Mouse (Mus musculus): Measurements from ENCODE around the gene Smg1. TPM values are rescaled to one million over a fixed set of nuclear protein-coding genes. Genes with fewer than 3 reads are reported as not detected.
"Not testable (repeated sequence)": the region's sequence is repeated elsewhere in the genome, so short reads cannot be mapped to it uniquely, and the experiment has no call there.

The Smg1 gene
- polyA plus RNA-seq, 1 experiment from 2014 or later, result 18.1 TPM

- Histone ChIP-seq H3K27me3 (replicated peaks) (no peaks in the 10 kb centered on the region), H3K36me3 (peaks cover 60% of the 10 kb centered on the region), H3K4me1 (no peaks in the 10 kb centered on the region), H3K4me3 (replicated peaks) (no peak overlapping the region), H3K9ac (replicated peaks) (no peak overlapping the region), H3K9me3 (replicated peaks) (no peaks in the 10 kb centered on the region), H3K27ac (replicated peaks) (no peak overlapping the region), H3K4me2 (no peak overlapping the region)
- 89% methylated on average over 3 of the region's 3 CpGs for WGBS
- no peak for ATAC-seq (ENCODE audit: low FRiP score)
These were observed 62.3 kb downstream of the Smg1 start for GRCm38 (mm10) chr7:118181123-118181522.

DNA sequence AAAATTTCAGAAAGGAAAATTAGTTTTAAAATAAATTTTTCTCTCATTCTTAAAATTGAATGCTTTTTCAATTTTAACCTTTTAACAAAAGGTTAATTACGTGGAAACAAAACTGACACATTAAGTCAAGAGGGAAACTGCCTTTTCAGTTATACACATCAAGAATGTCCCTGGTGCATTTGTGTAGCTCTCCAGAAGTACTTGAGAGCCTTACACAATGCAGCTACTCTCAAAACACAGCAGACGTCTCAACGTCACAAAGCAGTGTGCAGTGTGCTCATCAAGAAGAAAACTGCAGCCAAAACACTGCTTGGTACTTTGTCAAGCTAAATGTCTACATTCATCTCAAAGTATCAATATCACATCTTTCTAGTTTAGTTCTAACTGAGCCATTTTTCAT lies 63.7 kb downstream of the Smg1 start:
- 87% methylated on average over 3 of the region's 3 CpGs for WGBS
- Histone ChIP-seq H3K9ac (replicated peaks) (no peak overlapping the region), H3K4me3 (replicated peaks) (no peak overlapping the region), H3K9me3 (replicated peaks) (no peaks in the 10 kb centered on the region), H3K36me3 (peaks cover 53% of the 10 kb centered on the region), H3K4me2 (no peak overlapping the region), H3K27ac (replicated peaks) (no peak overlapping the region), H3K4me1 (no peaks in the 10 kb centered on the region), H3K27me3 (replicated peaks) (no peaks in the 10 kb centered on the region)
- no peak for ATAC-seq (ENCODE audit: low FRiP score)

DNA sequence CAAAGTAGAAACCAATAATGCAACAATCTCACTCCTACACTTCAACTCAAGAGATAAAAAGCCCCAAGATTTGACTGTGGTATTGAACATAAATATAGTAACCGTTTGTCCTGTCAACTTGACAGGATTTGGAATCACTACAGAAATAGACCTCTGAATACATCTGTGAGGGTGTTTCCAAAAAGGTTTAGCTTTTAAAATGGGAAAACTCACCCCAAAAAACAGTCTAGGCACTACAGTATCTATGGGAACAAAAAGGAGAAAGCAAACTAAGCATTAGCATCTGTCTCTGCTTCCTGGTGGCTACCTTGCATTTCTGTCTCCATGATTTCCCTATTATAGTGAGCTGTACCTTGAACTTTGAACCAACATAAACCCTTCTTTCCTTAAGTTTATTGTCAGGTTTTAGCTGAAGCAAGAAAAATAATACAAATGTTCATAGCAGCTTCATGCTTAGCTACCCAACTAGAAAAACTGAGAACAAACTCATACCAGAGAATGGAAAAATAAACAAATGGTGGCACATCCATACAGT lies 67.6 kb downstream of the Smg1 start:
- no peak for ATAC-seq (ENCODE audit: low FRiP score)
- Histone ChIP-seq H3K4me1 (no peaks in the 10 kb centered on the region), H3K4me2 (no peak overlapping the region), H3K9ac (replicated peaks) (no peak overlapping the region), H3K4me3 (replicated peaks) (no peak overlapping the region), H3K27ac (replicated peaks) (no peak overlapping the region), H3K27me3 (replicated peaks) (no peaks in the 10 kb centered on the region), H3K9me3 (replicated peaks) (no peaks in the 10 kb centered on the region), H3K36me3 (peaks cover 51% of the 10 kb centered on the region)
- 85% methylated on average over 1 of the region's 1 CpGs for WGBS

GRCm38 (mm10) chr7:118170125-118170524 lies 73.3 kb downstream of the Smg1 start:
- H3K4me1 ChIP-seq; H3K9me3 ChIP-seq (replicated peaks); H3K4me2 ChIP-seq; H3K27ac ChIP-seq (replicated peaks); ATAC-seq (ENCODE audit: low FRiP score); H3K9ac ChIP-seq (replicated peaks); H3K27me3 ChIP-seq (replicated peaks); H3K4me3 ChIP-seq (replicated peaks): not testable (repeated sequence)
- peaks cover 68% of the 10 kb centered on the region for H3K36me3 ChIP-seq
- WGBS, result 98% methylated on average over 2 of the region's 2 CpGs

DNA sequence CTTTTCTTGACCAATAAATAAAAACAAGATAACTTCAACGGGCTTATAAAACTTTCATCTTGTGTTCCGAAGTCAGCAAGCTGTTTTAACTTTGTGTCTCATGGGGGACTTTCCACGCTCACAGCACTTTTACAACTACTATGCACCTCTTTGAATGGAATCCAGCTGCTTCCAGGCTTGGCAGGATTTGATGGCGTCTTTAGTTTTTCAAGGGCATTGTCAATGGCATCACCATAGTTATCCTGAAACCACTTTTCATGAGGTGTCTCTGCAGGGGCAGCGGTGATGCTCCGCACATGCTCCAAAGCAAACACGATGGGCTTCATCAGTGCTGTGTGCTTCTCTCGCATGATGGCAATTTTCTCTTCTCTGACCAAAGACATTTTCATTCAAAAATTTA lies 80.5 kb downstream of the Smg1 start:
- WGBS, result 69% methylated on average over 8 of the region's 8 CpGs
- no peak overlapping the region for H3K4me3 ChIP-seq (replicated peaks)
- no peaks in the 10 kb centered on the region for H3K27me3 ChIP-seq (replicated peaks)
- H3K27ac ChIP-seq (replicated peaks), result no peak overlapping the region
- no peaks in the 10 kb centered on the region for H3K4me1 ChIP-seq
- no peak overlapping the region for H3K9ac ChIP-seq (replicated peaks)
- no peak overlapping the region for H3K4me2 ChIP-seq
- no peaks in the 10 kb centered on the region for H3K9me3 ChIP-seq (replicated peaks)
- ATAC-seq (ENCODE audit: low FRiP score), result no peak
- peaks cover 47% of the 10 kb centered on the region for H3K36me3 ChIP-seq

DNA sequence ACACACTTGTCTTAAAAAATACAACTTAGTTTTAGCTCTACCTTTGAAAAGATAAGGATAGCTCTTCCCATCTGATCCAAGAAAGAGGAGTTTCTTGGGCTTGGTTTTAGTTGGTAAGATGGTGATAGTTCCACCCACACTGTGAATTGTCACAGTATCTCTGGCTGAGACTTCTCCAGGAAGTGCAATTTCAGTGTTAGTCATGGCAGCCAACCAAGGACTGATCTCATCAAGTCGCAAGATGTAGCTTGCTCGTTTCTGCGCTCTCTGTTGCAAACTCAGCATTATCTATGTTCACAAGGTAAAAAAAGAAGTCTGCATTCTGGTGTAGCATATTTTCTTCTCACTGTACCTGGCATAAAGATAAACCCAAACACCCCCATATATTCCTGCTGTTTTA lies 83.3 kb downstream of the Smg1 start:
- Histone ChIP-seq H3K4me3 (replicated peaks) (no peak overlapping the region), H3K36me3 (peaks cover 48% of the 10 kb centered on the region), H3K4me1 (no peaks in the 10 kb centered on the region), H3K27ac (replicated peaks) (no peak overlapping the region), H3K9me3 (replicated peaks) (no peaks in the 10 kb centered on the region), H3K4me2 (no peak overlapping the region), H3K9ac (replicated peaks) (no peak overlapping the region), H3K27me3 (replicated peaks) (no peaks in the 10 kb centered on the region)
- no peak for ATAC-seq (ENCODE audit: low FRiP score)
- WGBS, result 96% methylated on average over 3 of the region's 3 CpGs

DNA sequence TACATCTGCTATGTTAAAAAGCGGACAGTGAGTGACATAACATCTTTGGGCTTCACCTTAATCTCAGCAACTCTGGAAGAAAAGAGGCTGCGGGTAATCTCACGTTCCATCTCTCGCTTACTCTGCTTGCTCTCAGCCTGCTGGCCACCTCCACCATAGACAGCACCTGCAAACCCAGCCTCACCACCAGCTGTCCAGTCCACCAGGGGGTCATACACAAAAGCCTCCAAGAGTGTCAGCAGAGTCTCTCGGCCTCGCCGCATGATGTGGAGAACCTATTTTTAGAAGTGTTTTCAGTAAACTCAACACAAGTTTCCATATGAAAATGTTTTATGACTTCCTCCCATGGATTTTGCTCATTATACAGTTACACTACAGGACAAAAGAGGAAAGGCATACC lies 87.0 kb downstream of the Smg1 start:
- no peak overlapping the region for H3K4me3 ChIP-seq (replicated peaks)
- H3K4me1 ChIP-seq, result no peaks in the 10 kb centered on the region
- no peak for ATAC-seq (ENCODE audit: low FRiP score)
- no peak overlapping the region for H3K27ac ChIP-seq (replicated peaks)
- H3K9ac ChIP-seq (replicated peaks), result no peak overlapping the region
- no peaks in the 10 kb centered on the region for H3K27me3 ChIP-seq (replicated peaks)
- H3K36me3 ChIP-seq, result peaks cover 77% of the 10 kb centered on the region
- WGBS, result 90% methylated on average over 7 of the region's 7 CpGs
- H3K9me3 ChIP-seq (replicated peaks), result no peaks in the 10 kb centered on the region
- H3K4me2 ChIP-seq, result no peak overlapping the region

GRCm38 (mm10) chr7:118154150-118154549 lies 89.3 kb downstream of the Smg1 start:
- H3K4me1 ChIP-seq, result no peaks in the 10 kb centered on the region
- no peak for ATAC-seq (ENCODE audit: low FRiP score)
- 95% methylated on average over 6 of the region's 6 CpGs for WGBS
- H3K36me3 ChIP-seq, result peaks cover 75% of the 10 kb centered on the region
- no peaks in the 10 kb centered on the region for H3K9me3 ChIP-seq (replicated peaks)
- no peak overlapping the region for H3K4me3 ChIP-seq (replicated peaks)
- H3K4me2 ChIP-seq, result no peak overlapping the region
- no peak overlapping the region for H3K27ac ChIP-seq (replicated peaks)
- H3K27me3 ChIP-seq (replicated peaks), result no peaks in the 10 kb centered on the region
- no peak overlapping the region for H3K9ac ChIP-seq (replicated peaks)

- 87% methylated on average over 3 of the region's 3 CpGs for WGBS
- Histone ChIP-seq H3K4me3 (replicated peaks) (no peak overlapping the region), H3K27me3 (replicated peaks) (no peaks in the 10 kb centered on the region), H3K36me3 (peaks cover 73% of the 10 kb centered on the region), H3K9ac (replicated peaks) (no peak overlapping the region), H3K9me3 (replicated peaks) (no peaks in the 10 kb centered on the region), H3K4me2 (no peak overlapping the region), H3K27ac (replicated peaks) (no peak overlapping the region), H3K4me1 (no peaks in the 10 kb centered on the region)
- ATAC-seq (ENCODE audit: low FRiP score), result no peak
These were observed 99.9 kb downstream of the Smg1 start for GRCm38 (mm10) chr7:118143602-118144001.

DNA sequence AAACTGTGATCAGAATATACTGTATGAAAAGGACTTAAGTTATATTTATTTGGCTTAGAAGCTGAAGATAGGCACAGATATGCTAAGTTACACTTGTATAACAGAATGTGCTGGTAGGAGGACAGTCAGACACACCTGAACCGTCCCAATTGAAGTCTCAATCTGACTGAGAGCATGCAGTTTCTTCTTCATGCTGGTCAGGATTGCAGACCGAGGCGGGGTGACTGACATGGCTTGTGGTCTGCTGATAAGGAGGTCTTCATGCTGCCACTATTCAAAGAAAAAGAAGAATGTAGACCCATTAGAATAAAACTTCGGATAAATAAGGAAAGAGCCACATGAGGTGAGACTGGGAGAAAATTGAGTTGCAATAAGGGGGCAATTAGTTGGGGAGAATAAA lies 100.3 kb downstream of the Smg1 start:
- WGBS, result 96% methylated on average over 4 of the region's 4 CpGs
- H3K36me3 ChIP-seq, result peaks cover 70% of the 10 kb centered on the region

GRCm38 (mm10) chr7:118141271-118141670 lies 102.2 kb downstream of the Smg1 start:
- Histone ChIP-seq H3K36me3 (peaks cover 76% of the 10 kb centered on the region), H3K27me3 (replicated peaks) (no peaks in the 10 kb centered on the region), H3K27ac (replicated peaks) (no peak overlapping the region), H3K4me3 (replicated peaks) (no peak overlapping the region), H3K9ac (replicated peaks) (no peak overlapping the region), H3K9me3 (replicated peaks) (no peaks in the 10 kb centered on the region), H3K4me2 (no peak overlapping the region), H3K4me1 (no peaks in the 10 kb centered on the region)
- 84% methylated on average over 7 of the region's 7 CpGs for WGBS
- ATAC-seq (ENCODE audit: low FRiP score), result no peak

More for the DNA sequence above, 100.3 kb downstream of the Smg1 start:
- no peak for ATAC-seq (ENCODE audit: low FRiP score)
- Histone ChIP-seq H3K9me3 (replicated peaks) (no peaks in the 10 kb centered on the region), H3K27ac (replicated peaks) (no peak overlapping the region), H3K9ac (replicated peaks) (no peak overlapping the region), H3K4me2 (no peak overlapping the region), H3K27me3 (replicated peaks) (no peaks in the 10 kb centered on the region), H3K4me3 (replicated peaks) (no peak overlapping the region), H3K4me1 (no peaks in the 10 kb centered on the region)

- peaks cover 2% of the 10 kb centered on the region for H3K4me1 ChIP-seq
- no peak overlapping the region for H3K9ac ChIP-seq (replicated peaks)
- H3K36me3 ChIP-seq, result peaks cover 48% of the 10 kb centered on the region
- H3K4me2 ChIP-seq, result no peak overlapping the region
- ATAC-seq (ENCODE audit: low FRiP score), result no peak
- no peaks in the 10 kb centered on the region for H3K27me3 ChIP-seq (replicated peaks)
- no peaks in the 10 kb centered on the region for H3K9me3 ChIP-seq (replicated peaks)
- H3K4me3 ChIP-seq (replicated peaks), result no peak overlapping the region
- 78% methylated on average over 11 of the region's 11 CpGs for WGBS
- no peak overlapping the region for H3K27ac ChIP-seq (replicated peaks)
These were observed 108.3 kb downstream of the Smg1 start for GRCm38 (mm10) chr7:118135128-118135527.
